Mouse (Mus musculus) embryo, embryonic 10 days (tissue): ENCODE data around the gene Ntn1.

Source experiments
- DNase-seq: peaks from one replicate; pipeline ENCODE4 v3.0.0-alpha.2; 2015; ENCODE audit warnings: low spot score

The Ntn1 gene

DNA sequence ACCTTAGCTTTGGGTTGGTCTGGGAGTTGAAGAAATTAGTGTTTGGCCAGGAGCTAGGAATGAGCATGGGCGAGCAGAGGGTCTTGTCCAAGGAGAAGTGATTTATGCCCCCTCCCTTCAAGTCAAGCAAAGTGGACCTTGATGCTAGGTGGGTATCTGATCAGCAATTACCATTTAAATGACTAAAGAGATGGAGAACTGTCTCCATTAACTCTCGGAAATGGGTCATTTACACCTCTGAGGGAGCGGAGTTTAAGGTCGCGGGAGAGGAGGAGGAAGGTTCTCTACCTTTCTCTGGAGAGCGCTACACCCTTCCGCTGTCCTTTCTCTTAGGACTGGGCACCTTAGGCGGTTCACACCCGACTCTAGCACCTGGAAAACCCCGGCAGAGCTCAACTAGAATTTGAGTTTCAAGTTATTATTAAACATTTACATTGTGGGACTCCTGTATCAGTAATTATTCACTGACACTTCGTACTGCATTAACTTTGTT is at the start of gene Ntn1:
Gene Ntn1, minus strand, starts transcription at position 97 of the 493 bp plus-strand sequence.
- DNase-seq = peak; percentile 11

DNA sequence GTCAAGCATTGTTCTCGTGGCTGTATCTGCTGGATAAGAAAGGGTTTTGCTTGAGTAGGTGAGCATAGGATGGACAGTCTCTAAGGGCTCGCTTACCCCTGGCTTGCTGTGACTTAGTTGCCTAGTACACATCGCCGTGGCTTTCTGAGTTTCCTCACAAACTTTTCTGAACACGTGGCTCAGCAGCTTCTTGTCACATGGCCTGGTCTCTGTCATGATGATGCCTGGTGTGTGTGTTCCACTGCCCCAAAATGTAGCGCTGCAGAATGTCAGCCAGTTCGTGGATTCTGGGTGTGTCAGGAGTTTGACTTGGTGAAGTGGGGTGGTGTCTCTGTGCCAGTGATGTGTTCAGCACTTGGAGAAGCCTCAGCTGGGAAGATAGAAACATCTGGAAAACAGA is 47.7 kb upstream of the Ntn1 start:
- DNase-seq = no peak

DNA sequence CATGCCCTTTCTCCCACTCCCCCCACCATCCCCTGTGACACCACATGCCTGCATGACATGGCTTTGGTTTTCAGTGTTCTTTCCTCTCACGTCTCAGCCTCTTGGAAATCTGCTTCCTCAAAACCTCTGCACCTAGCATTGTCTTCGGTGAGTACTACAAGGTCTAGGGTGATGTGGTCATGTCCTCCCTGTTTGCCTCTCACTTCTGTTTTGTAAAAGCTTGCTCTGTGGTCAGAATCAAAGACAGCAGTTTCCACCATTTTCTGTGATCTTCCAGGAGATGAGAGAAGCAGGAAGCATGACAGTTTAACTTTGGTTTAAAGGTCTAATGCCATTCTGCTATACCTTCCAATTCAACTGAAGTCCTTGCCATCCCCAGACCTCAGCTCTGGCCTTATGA is 46.6 kb upstream of the Ntn1 start:
- no peak for DNase-seq

DNA sequence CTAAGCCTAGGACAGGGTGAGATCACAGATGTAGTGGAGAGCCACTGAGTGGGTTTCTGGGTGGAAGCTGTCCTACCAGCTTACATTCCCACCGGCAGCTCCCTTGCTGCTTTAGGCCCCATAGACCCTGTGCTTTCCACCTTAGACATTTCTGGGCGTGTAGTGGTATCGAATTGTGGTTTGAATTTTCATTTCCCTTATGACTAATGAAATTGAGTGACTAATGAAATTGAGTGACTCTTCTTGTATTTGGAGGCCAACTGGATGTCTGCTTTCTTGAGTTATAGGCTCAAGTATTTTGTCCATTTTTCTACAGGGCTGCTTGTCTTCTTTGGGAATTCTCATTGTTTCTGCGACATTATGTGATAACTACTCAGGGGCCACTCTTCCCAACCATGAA is 45.9 kb upstream of the Ntn1 start:
- DNase-seq = no peak

DNA sequence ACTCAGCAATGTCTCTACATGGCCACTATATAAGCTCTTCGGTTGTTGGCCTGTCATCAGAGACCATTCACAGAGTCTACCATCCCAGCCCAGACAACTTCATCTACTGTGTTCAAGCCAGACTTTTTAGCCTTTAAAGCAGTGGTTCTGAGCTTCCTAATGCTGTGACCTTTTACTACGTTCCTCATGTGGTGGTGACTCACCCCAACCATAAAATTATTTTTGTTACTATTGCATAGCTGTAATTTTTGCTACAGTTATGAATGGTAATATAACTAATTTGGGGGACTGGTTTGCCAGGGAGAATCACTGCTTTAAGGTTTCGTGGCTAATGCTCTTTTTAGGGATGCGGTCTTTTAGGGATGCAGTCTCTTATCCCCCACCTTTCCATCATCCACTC is 45.3 kb upstream of the Ntn1 start:
- no peak for DNase-seq

DNA sequence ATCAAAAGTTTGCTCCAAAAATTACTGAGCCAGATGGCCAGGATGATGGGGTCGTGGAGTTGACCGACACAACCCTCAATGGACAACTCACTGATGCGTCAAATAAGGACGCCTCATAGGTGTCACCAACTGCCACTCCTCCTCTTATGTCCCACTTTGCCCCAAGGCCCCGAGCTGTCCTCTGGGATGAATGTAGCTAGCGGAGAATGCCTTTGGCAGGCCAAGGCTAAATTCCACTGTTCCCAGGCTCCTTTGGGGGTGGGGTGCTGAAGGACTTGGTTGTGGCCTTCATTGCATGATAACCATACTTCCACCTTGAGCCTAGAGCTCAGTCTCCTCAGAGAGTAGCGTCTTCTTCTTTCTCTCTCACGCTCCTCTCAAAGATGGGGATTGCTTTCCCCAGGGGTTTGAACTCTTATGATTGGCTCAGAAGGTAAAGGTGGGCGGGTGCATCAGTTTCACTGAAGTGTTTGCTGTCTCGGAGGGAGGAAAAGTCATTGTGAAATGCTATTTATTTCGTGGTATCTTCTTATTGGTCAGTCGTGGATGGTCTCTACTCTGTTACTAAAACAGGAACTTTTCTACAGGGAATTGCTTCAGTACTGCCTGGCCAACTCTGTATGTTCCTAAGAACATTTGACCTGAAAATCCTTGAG is 42.5 kb upstream of the Ntn1 start:
- DNase-seq = no peak

DNA sequence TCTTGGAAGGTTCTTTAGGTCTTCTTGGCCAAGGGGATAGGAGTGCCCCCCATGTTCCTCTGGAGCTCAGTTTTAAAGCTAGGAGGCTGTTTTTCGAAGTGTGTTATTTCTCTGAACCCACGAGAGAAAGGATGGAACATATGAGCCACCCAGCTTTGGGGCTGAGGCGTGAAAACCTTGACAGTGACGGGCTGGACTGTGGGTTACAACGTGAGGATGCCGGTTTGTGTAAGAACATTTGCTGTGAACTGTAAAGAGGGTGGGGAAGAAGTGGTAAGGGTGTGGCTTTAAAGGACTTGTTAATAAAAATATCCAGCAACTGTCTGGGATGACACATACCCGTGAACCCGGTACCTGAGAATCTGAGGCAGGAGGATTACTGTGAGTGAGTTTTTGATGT is 41.7 kb upstream of the Ntn1 start:
- DNase-seq = no peak

DNA sequence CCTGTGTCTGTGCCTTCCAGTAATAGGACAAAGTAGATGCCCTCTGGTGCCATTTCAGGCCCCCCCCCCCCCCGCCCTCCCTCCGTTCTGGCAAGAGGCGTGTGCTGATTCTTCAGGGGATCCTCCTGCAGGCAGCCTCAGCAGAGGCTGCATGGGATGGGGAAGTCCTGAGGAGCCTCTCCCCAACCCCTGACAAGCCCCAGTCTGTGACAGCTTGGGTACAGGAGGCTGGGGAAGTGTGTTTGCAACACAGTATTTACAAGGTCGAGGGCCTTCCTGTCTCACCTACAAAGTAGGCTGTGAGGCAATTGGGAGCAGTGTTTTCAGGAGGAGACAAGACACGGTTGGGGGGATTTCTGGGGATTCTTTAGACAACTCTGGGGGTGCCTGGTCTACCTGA is 40.3 kb upstream of the Ntn1 start:
- no peak for DNase-seq

DNA sequence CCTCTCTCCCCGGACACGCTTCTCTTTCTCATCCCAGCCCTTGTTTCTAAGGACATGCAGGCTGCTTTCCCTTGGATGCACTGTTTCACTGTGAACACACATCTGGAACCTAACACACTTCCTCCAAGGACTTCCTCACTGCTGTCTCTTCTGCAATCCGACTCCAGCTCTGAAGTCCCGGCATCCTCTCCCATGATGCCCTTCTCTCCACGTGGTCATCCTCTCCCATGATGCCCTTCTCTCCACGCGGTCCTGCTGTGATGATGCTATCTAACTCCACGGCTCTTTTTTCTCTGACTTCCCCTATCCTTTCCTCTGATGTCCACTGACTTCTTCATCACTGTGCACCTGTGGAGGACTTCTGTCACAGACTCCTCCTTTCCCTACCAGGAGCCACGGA is 39.5 kb upstream of the Ntn1 start:
- DNase-seq = no peak

DNA sequence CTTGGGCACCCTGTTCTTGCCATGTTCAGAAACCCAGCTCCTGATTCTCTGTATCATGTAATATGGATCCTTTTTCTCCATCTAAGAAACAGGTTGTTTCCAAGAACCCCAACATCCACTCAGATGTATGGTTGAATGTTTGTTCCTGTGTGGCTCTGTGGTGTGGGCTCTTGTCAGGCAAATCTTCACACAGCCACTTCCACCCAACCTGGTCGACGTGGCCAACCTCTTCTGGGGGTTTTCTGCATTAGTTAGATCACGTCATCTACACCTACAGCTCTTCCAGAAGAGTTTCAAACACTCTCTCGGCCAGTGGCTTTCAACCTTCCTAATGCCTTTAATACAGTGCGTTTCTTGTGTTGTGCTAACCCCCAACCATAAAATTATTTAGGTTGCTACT is 35.8 kb upstream of the Ntn1 start:
- DNase-seq = no peak

DNA sequence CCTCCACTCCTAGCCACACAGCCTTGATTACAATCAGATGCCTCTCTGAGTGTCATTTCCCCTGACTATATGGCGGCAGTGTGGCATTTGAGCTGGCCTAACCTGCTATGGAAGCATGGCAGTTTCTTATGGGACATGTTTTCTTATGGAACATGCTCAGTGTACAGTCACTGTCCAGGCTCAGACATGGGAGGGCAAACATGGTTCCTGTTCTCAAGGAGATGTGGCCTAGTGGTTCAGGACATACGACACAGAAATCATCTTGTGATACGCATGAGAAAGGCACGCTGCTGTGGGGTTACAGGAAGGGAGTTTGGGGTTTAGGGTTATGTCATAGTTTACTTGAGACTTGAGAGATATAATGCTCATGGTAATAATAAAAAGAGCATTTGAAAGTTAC is 35.0 kb upstream of the Ntn1 start:
- no peak for DNase-seq

DNA sequence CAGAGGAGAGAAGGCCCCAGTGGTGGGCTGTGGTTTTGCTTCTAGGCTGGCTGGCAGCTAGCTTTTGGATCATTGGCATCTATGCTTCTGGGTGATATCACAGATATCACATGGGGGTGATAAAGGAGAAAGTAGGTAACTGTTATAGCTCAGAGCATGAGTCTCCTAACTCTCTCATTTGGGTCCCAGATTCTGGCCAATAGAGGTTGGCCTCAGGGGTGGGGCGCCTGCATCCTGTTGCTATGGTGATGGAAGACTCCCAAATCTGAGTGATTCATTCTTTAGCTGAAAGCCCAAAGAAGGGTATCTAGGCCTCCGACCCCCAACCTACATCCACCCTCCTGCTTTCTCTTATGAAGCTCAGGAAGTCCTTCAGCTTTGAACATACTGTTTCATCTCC is 34.1 kb upstream of the Ntn1 start:
- DNase-seq = no peak

DNA sequence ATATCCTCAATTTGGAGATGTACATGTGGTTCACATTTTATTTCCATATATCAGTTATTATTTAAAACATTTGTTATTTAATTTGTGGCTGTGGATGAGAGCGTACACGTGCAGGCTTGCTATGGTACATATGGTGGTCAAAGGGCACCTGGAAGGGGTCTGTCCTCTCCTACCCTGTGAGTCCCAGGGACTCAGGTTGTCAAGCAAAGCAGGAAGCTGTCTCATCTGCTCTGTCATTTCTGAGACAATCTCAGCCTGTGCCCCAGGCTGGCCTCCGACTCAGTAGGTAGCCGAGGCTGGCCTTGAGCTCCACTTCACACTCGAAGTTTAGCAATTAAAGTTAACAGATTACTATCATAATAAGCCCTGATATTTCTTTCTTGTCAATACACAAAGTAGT is 32.9 kb upstream of the Ntn1 start:
- DNase-seq = no peak

DNA sequence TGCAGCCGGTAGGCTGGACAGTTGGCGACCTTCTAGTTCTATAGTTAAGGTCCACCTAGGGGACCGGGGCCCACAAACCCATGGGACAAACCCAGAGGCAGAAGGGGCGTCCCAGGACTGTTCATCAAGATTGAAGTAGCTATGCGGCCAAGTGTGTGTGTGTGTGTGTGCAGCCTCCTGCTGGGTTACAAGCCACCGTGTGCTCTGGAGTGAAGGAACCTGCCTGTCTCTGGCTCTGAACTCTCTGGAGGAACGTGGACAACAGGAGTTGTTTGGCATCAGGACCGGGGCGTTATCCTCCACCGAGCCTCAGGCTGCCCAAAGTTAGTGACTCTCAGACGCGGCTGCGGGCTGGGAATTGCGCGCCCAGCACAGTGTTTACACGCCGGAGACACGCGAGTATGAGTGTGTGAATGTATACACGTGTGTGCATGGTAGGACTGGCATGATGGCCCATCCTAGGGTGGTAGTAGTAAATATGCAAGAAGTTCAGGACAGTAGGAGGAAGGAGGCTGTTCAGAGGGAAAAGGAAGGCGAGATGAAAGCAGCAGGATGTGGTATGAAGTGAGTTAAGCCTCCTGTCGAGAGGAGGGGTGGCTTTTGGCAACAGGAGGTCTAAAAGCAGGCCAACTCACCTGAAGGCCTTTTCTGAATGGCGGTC is 31.9 kb upstream of the Ntn1 start:
- DNase-seq = no peak

DNA sequence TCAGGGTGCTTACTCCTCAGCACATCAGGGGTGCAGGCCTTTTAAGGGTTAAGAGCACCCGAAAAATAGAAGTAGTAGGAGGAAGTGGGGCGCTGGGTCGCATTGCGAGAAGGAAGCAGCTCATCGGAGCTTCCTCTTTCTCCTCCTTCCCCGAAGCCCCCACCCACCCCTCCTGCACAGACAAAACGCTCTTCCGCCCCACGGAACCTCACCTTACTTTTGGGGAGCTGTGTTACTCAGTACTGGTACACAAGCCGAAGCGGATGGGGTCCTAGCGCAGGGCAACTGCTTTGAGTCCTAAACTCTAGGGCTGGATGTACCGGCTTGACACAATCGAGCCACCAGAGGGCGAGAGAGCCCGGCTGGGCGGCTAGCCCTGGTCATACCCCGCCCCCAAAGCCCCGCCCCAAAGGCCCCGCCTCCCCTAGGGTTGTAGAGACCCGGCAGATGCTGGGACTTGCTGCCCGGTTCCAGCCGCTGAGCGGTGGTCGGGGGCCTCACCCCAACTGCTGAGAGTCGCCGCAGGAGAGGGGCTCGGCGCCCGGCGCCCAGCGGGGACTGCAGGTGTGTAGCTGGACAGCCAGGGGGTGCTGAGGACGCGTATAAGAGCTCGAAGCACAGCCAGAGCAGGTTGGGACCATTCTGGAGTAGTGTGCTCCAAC is 31.2 kb upstream of the Ntn1 start, which contains the start of gene Pik3r5:
Gene Pik3r5, plus strand, starts transcription at position 423 of the 662 bp plus-strand sequence.
- peak; percentile 80 for DNase-seq

DNA sequence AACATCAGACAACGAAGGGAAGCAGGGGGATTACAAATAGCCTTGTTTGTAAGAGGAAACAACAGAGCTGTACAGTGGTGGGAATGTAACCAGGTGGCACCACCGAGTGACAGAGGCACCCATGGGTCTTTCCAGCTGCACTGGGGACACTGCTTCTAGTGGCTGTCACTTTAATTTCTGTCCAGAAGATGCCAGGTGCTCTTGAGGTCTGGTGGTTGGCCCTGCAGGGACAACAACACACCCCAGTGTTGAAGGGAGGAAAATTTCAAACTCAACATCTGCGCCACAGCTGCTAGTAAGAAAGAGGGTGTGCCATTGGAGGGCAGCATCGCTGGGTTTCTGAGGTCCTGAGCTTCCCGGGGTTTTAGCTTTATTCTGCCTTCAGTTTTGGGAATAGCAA is 30.0 kb upstream of the Ntn1 start:
- DNase-seq = no peak

DNA sequence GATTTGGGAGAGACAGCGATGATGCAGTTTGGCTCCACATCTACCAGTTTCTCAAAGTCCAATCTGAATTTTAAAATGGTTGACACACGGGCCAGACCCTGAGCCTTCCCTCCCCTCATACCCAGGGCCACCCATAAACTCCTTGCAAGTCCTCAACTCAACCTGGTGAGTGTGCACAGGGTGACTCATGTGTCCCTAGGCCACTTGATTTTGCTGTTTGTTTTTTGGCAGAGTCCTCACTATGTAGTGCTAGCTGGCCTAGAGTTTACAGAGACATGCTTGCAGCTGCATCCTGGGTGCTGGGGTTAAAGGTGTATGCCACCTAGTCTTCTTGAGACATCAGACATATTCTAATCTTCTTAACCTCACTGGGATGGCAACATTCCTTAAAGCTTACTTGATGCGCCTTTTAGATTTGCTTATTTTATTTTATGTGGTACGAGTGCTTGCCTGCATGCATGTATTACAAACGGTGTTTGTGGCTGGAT is 26.5 kb upstream of the Ntn1 start:
- DNase-seq = no peak

DNA sequence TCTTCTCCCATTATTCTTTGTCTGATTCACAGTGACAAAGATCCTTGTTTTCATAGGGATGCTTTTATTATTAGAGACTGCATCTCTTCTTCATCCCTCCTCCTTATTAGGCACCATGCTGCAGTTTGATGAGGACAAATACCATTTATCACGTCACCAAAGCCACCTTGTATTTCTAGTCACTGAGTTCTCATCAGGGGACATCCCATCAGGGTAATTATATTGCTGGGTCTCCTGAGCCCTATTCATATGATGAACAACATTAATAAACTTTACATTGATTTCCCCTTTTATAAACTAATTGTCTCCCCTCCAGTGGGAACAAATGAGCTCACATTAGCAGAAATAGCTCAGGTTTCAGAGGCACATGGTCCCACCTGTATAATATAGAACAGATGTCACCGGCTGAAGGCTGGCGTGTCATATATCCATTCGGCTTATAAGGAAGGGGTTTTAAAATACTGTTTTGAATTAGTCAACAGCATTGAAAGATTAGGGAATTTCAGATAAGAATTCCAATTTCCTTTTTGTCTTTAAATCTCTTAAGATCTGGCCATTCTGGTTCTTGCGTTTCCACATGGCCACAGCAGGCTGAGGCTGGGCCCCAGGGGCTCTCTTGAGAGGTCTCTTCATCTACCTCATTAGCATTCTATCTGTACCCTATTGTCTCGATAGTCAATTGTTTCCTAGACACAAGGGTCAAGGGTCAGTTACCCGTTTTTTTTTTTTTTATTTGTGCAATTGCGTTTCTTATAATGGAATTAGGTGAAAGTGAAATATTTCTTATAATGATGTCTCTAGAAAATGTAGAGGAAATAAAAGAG is 25.1 kb upstream of the Ntn1 start:
- DNase-seq = peak; percentile 33

DNA sequence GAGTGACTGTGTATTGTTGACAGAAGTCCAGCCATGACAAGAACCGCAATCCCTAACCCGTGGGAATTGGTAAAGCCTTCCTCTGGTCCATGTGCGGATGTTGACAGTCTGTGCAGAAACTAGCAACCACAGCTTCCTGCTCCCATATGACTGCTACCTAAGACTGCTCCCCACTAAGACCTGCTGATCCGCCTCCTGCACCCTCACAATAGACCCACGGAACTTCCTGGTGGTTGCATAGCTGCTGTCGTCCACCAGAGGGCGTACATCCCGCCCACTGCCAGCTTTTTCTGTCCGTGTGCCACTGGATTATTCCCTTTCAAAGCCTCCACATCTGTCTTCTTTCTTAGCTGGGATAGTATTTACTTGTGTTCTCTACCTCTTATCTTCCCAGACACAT is 17.2 kb upstream of the Ntn1 start:
- peak; percentile 43 for DNase-seq

DNA sequence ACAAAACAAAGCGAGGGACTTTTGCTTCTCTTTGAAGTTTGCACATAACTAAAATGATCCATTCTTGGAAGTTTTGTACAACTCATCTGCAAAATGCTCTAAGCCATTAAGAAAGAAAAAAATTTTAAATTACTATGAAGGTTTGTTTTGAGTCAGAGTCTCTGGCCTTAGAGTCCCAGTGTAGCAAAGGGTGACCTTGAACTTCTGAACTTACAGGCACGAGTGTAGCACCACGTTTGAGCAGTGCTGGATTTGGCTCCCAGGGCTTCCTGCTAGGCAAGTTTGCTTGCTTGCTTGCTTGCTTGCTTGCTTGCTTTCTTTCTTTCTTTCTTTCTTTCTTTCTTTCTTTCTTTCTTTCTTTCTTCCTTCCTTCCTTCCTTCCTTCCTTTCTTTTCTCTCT is 16.4 kb upstream of the Ntn1 start:
- no peak for DNase-seq

DNA sequence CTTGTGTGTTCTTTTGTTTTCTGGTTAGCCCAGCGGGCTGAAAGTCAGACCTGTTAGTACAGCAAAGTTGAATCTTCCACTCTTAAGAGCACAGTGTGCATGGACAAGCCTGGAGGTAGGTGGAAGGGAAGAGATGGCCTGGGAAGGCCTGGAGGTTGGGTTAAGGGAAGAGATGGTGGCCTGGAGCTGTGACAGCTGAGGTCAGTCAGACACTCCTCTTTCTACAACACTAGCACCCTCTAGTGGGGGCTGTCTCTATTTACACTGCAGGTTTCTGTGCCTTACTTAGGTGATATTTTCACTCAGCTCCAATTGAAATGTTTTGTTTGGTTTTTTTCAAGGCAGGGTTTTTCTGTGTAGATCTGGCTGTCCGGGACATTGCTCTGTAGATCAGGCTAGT is 7.5 kb upstream of the Ntn1 start:
- DNase-seq = peak; percentile 92

DNA sequence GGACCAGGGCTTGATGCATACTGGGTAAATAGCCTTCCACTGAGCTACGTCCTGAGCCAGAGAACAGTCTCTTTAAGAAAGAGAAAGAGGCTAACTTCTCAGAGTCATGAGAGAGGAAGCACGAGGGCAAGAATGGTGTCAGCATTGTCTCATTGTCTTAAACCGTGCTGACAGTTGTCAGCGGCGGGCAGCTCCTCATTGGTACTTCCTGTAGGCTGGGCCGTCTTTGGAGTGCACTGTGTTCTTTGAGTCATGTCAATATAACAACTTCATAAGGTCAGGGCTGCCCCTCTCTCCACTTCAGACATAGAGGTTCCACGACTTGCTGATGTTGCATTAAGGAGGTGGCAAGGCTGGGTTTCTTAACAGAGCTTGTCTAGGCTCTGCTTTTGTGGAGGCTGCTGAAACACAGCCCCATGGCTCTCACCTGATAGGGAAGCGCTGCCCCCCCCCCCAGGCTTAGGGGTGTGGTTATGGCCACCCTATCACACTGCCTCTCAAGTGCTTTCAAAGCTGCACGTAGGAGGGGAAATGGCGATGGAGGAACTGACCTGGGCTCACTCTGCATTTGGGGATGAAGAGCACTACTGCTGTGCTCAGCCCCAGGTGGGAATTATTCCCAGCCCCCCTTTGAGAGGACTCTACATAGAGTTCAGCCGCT is 6.8 kb upstream of the Ntn1 start:
- no peak for DNase-seq
